Mouse (Mus musculus) megakaryocyte progenitor cell, adult 5-6 weeks (primary cell): ENCODE data around the gene Itgam. TPM values are rescaled to one million over a fixed set of nuclear protein-coding genes. Genes with fewer than 3 reads are reported as not detected.
A peak's percentile ranks its signal among the peaks of the same experiment; 100 is the strongest.

Experiments used
- ATAC-seq: replicated peaks from 2 replicates; pipeline ENCODE4 v1.8.0; 2016; ENCODE audit warnings: mild to moderate bottlenecking, moderate TSS enrichment, inconsistent platforms; ENCODE audit not compliant: poor library complexity
- total RNA-seq, 2 experiments: library from RNA; stranded (forward) in 1 of 2; stranded (reverse) in 1 of 2; fragments of 157-497, 149-512 nt in 1 of 2; fragments of 200-1000 nt in 1 of 2; gene quantifications; 2 replicates each; pipeline versions ENCODE4 v1.2.3 to v1.2.4; 2015 to 2017

The Itgam gene
- total RNA-seq, 2 experiments from 2014 or later, result 23.6 to 34.9 TPM

DNA sequence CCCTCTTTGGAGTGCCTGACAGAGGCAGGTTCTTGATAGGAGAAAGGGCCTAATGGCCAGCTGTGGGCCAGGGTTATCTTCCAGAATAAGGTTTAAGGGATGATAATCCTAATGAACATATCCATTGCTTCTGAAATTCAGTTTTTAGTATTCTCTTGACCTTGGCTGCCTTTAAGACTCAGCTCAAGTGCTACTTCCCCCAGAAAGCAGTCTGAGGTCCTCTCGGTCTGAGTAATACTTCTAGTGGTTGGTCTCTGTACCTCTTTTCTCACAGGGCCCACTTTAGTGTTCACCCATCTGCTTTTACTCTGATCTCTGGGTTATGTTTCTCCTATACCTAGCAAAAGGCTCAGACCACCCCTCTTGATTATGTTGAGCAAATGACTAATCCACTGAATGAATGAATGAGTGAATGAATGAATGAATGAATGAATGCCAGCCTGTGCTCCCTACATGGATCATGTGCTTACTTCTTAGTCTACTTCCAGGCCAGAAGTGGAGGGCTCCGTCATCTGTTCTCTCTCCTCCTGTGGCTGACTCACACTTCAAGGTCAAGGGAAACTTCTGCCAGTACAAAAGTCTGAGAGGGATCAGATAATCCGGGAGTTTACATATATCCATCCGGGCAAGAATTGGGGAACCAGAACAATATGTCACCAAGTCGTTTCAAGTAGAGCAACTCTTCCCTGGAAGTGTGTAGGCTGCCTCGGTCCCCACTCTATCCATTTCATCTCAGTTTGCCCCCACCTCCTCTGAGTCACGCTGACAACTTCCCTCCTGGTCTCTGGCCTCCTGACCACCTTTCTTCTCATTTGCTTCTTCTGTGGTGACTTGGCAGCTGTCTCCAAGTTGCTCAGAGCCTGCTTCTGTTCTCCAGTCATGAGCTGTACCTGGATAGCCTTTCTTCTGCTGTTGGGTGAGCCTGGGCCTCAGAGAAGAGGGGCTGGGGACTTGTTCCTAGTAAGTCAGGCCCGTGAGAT, 66.6 kb downstream of the Itgam start, which contains the start of gene Itgax:
Itgax (plus strand) TSS at position 807 of the 980 bp plus-strand sequence.
- ATAC-seq, result peak; percentile 53

- no peak for ATAC-seq
Observed at GRCm38 (mm10) chr7:128132148-128132547, 69.7 kb downstream of the Itgam start.

- ATAC-seq, result peak; percentile 83
Observed at GRCm38 (mm10) chr7:128133596-128133995, 71.2 kb downstream of the Itgam start.

GRCm38 (mm10) chr7:128136927-128137326, 74.5 kb downstream of the Itgam start:
- no peak for ATAC-seq

- no peak for ATAC-seq
Observed at GRCm38 (mm10) chr7:128139611-128140010, 77.2 kb downstream of the Itgam start.

DNA sequence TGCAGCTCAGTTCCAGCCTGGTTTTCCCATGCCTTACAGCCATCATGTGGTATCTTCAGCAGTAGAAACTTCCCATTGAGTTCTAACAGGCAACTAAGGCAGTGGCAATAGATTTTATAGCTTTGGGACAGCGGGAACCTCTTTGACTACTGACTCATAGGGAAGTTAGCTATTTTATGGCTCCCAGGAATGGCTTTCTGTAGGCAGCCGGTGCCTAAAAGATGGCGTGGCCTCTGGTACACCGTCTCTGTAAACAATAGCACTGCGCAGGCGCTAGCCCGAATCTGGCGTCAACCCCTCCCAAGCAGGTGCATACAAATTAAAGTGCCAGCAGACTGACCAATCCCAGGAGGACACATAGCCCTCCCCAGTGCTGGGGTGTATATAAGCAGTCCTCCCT, 88.5 kb downstream of the Itgam start:
- ATAC-seq, result no peak

DNA sequence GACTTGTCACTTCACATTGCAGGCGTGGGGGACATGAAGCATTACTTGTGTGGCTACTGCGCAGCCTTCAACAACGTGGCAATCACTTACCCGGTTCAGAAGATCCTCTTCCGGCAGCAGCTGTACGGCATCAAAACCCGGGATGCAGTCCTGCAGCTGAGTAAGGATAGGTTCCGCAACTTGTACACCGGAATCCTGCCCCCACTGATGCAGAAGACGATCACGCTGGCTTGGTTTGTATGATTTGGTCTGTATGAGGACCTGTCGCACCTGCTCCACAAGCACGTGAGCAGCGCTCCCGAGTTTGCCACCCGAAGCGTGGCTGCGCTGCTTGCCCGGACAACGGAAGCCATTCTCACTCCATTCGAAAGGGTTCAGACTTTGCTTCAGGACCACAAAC, 91.6 kb downstream of the Itgam start, which contains the start of gene Itgad:
Itgad (plus strand) TSS at position 301 of the 400 bp plus-strand sequence.
- no peak for ATAC-seq

GRCm38 (mm10) chr7:128154924-128155323, 92.5 kb downstream of the Itgam start:
- ATAC-seq, result no peak

- ATAC-seq, result peak; percentile 72
Observed at GRCm38 (mm10) chr7:128158688-128159354, 96.4 kb downstream of the Itgam start.

DNA sequence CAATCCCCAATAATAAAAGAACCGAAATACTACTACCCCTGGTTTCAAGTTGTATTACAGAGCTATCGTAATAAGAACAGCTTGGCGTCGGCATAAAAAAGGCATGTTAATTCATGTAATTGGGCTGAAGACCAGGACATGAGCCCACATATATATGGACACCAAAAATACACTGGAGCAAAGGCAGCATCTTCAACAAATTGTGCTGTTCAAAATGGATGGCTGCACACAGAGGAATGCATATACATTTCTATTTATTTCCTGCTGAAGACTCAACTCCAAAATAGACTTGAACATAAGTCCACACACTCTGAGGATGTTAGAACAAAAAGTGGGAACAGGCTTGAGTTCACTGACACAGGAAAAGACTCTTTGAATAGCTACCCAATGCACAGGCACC, 101.6 kb downstream of the Itgam start:
- no peak for ATAC-seq

GRCm38 (mm10) chr7:128166391-128166790, 104.0 kb downstream of the Itgam start:
- ATAC-seq, result no peak

Other genes starting within 250 kb of the Itgam start
- gene Stx4a, start 238.3 kb upstream of the Itgam start, total RNA-seq (2015), result 55.8 and 70.2 TPM in 2 replicates
- gene Stx4a, start 238.3 kb upstream of the Itgam start, total RNA-seq (2017), result 35.7 and 50.4 TPM in 2 replicates
- gene Stx1b, start 238.1 kb upstream of the Itgam start, total RNA-seq (2015), result 0.12 and 1.5 TPM in 2 replicates
- 0.03 and 0.12 TPM in 2 replicates for gene Stx1b, start 238.1 kb upstream of the Itgam start, total RNA-seq (2017)
- 18.7 and 19.4 TPM in 2 replicates for gene Zfp646, start 186.4 kb upstream of the Itgam start, total RNA-seq (2015)
- gene Zfp646, start 186.4 kb upstream of the Itgam start, total RNA-seq (2017), result 31.6 and 38.2 TPM in 2 replicates
- gene Zfp668, start 185.8 kb upstream of the Itgam start, total RNA-seq (2015), result 5.7 and 7.4 TPM in 2 replicates
- gene Zfp668, start 185.8 kb upstream of the Itgam start, total RNA-seq (2017), result 2.9 and 6.7 TPM in 2 replicates
- 0.15 and 0.39 TPM in 2 replicates for gene Prss53, start 171.7 kb upstream of the Itgam start, total RNA-seq (2015)
- gene Prss53, start 171.7 kb upstream of the Itgam start, total RNA-seq (2017), result not detected in 2 replicates
- not detected in 2 replicates for gene Gm21974, start 167.2 kb upstream of the Itgam start, total RNA-seq (2015)
- gene Gm21974, start 167.2 kb upstream of the Itgam start, total RNA-seq (2017), result not detected in 2 replicates
- gene Vkorc1, start 167.0 kb upstream of the Itgam start, total RNA-seq (2015), result 125 and 145 TPM in 2 replicates
- 30.7 and 39.6 TPM in 2 replicates for gene Vkorc1, start 167.0 kb upstream of the Itgam start, total RNA-seq (2017)
- 68.3 and 75.7 TPM in 2 replicates for gene Bckdk, start 158.6 kb upstream of the Itgam start, total RNA-seq (2015)
- 42.5 and 49.9 TPM in 2 replicates for gene Bckdk, start 158.6 kb upstream of the Itgam start, total RNA-seq (2017)
- 18.1 and 30.6 TPM in 2 replicates for gene Kat8, start 150.1 kb upstream of the Itgam start, total RNA-seq (2015)
- 23.7 and 30.4 TPM in 2 replicates for gene Kat8, start 150.1 kb upstream of the Itgam start, total RNA-seq (2017)
- not detected in 2 replicates for gene Prss8, start 132.5 kb upstream of the Itgam start, total RNA-seq (2015)
- not detected in 2 replicates for gene Prss8, start 132.5 kb upstream of the Itgam start, total RNA-seq (2017)
- 1.5 and 2.3 TPM in 2 replicates for gene Prss36, start 115.9 kb upstream of the Itgam start, total RNA-seq (2015)
- 0.75 and 7.2 TPM in 2 replicates for gene Prss36, start 115.9 kb upstream of the Itgam start, total RNA-seq (2017)
- 180 and 190 TPM in 2 replicates for gene Fus, start 95.2 kb upstream of the Itgam start, total RNA-seq (2015)
- gene Fus, start 95.2 kb upstream of the Itgam start, total RNA-seq (2017), result 27.2 and 49.5 TPM in 2 replicates
- gene Pycard, start 68.8 kb upstream of the Itgam start, total RNA-seq (2015), result 142 and 147 TPM in 2 replicates
- gene Pycard, start 68.8 kb upstream of the Itgam start, total RNA-seq (2017), result 20.8 and 26.9 TPM in 2 replicates
- gene Trim72, start 58.7 kb upstream of the Itgam start, total RNA-seq (2015), result not detected in 2 replicates
- not detected in 2 replicates for gene Trim72, start 58.7 kb upstream of the Itgam start, total RNA-seq (2017)
- 0.05 TPM in 1 of 2 replicates, not detected in the other for gene Gm49368, start within 50 bp of the Itgam start, total RNA-seq (2015)
- gene Gm49368, start within 50 bp of the Itgam start, total RNA-seq (2017), result not detected in 2 replicates
- 0.32 and 0.76 TPM in 2 replicates for gene Itgax, start 66.9 kb downstream of the Itgam start, total RNA-seq (2015)
- gene Itgax, start 66.9 kb downstream of the Itgam start, total RNA-seq (2017), result 0.67 and 0.68 TPM in 2 replicates
- gene Itgad, start 91.7 kb downstream of the Itgam start, total RNA-seq (2015), result 0.25 TPM in 1 of 2 replicates, not detected in the other
- gene Itgad, start 91.7 kb downstream of the Itgam start, total RNA-seq (2017), result 0.51 TPM in 1 of 2 replicates, not detected in the other
- 0.76 and 4.8 TPM in 2 replicates for gene Cox6a2, start 143.7 kb downstream of the Itgam start, total RNA-seq (2015)
- gene Cox6a2, start 143.7 kb downstream of the Itgam start, total RNA-seq (2017), result 0.21 and 1.3 TPM in 2 replicates
- gene Armc5, start 174.7 kb downstream of the Itgam start, total RNA-seq (2015), result 6.9 and 7.1 TPM in 2 replicates
- 9.5 and 11.8 TPM in 2 replicates for gene Armc5, start 174.7 kb downstream of the Itgam start, total RNA-seq (2017)
- gene 9130023H24Rik, start 175.4 kb downstream of the Itgam start, total RNA-seq (2015), result 4.3 TPM in 2 replicates
- 4.7 and 7.2 TPM in 2 replicates for gene 9130023H24Rik, start 175.4 kb downstream of the Itgam start, total RNA-seq (2017)
- 0.44 and 0.54 TPM in 2 replicates for gene Tgfb1i1, start 184.2 kb downstream of the Itgam start, total RNA-seq (2015)
- gene Tgfb1i1, start 184.2 kb downstream of the Itgam start, total RNA-seq (2017), result not detected in 2 replicates
- gene Slc5a2, start 203.0 kb downstream of the Itgam start, total RNA-seq (2015), result not detected in 2 replicates
- not detected in 2 replicates for gene Slc5a2, start 203.0 kb downstream of the Itgam start, total RNA-seq (2017)
- 34.2 and 39.5 TPM in 2 replicates for gene BC017158, start 235.5 kb downstream of the Itgam start, total RNA-seq (2015)
- gene BC017158, start 235.5 kb downstream of the Itgam start, total RNA-seq (2017), result 20.5 and 25.3 TPM in 2 replicates